Mouse (Mus musculus) ZHBTc4 (cell line): ENCODE measurements around the gene Enpep.

Experiments
- DNase-seq: peaks from one replicate; pipeline ENCODE4 v3.0.0-alpha.2; 2011; ENCODE audit warnings: low read depth, low spot score

The Enpep gene

DNA sequence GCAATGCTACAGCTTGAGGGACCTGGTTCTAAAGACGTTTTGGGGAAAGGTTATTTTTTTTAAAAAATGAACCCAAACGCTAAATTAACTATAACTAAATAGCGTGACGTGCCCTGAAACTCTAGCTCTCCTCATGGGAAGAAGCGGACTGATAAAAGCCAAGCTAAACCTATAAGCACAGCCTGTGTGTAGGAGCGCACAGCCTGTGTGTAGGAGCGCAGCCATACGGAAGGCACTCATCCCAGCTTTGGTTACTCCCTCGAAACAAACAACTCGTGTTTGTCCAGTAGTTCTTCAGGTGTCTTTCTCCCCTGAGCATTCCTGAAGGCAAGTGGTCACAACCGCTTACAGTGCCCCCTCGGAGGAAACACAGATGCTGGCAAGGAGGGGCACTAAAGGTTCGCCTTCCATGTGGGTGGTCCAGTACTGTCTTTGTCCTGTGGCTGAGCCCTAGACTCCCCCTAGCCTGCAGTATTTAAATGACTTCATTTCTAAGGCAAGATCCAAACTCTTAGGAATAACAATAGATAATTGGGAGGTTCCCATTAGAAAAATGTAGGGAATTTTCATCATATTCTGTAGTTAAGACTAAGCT lies 93.8 kb downstream of the Enpep start:
- peak; percentile 39 for DNase-seq

DNA sequence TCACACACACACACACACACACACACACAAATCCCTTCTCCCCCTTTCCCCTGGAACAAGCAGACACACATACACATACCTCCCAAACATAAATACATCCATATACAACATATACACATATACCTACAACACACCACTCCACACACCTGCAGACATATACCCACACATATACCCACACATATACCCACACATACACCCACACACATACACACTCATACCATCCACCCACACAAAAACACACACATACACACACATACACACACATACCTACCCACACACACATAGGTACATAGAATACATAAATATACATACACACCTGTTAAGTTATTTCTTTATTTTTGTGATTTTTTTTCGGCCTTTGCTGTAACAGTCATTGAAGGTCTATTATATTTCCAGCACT lies 94.5 kb downstream of the Enpep start:
- DNase-seq: no peak

- no peak for DNase-seq
These were observed 105.2 kb downstream of the Enpep start for GRCm38 (mm10) chr3:129227331-129227730.

GRCm38 (mm10) chr3:129226681-129227080 lies 105.8 kb downstream of the Enpep start:
- DNase-seq: no peak

DNA sequence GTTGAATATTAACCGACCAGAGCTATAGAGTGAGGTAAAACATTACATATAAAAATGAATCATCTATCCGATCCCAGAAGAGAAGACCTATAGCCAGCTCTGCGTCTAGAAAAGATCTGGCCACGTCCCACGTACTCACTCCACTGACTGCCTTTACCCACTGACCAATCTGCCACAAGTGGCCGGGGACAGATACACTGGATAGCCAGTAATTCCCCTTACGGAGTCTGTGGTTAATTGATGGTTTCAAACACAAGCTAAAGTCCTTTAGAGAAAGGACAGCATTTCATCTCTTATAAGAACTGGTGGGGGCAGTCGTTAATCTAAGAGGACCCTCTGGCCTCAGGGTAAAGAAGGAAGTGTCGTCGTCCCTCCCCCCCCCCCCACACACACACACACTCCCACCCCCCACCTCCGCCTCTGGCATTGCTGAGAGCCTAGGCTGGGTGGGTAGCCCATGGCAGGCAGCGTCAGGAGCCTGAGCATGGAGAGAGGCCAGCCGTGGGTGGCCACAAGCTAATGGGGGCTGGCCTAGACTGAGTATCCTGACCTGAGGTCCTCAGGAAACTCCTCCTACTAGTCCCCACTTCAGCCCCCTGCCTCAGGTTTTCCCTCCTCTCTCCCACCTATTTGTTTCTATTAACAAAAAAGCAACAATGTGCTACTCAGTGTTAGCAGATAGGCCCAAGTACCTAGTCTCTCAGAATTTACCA lies 106.8 kb downstream of the Enpep start:
- DNase-seq: no peak

- DNase-seq: no peak
These were observed 107.5 kb downstream of the Enpep start for GRCm38 (mm10) chr3:129224806-129225576.

DNA sequence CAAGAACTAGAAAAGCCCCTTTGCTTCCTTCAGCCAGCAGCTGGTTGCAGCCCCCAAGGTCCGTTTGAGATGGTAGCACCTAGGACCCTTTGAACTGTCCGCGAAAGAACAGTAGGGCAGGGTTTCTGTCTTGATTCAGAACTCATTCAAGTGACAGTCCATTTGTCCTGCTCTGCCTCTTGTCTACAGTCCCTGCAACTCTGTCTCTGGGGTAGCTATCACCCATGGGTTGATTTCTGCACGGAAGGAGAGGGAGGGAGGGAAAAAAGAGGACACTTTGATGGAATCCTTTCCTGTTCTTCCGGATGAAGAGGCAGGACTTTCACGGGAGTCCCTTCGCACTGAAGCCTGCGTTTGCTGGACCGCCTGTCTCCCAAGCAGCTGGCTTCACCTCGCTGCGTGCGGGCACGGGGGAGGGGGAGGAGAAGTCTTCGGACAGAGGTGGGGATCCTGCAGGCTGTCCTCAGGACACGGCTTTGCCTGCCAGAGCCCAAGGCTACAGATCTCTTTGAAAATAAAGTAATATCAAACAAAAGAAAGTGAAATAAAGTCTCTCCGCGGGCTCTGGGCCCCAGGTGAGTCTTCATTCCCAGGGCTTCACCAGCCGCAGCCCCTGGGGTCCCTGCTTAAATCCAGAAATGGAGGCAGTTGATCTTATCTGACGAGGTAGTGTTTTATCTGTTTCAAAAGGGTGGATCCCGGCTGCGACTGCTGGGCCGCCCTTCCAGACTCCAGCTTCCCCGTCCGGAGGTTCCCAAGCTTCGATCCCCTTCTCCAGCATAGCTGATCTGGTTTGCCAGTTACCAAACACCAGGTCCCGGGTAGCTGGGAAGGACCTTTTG lies 108.3 kb downstream of the Enpep start:
- peak; percentile 40 for DNase-seq

- DNase-seq: no peak
These were observed 109.1 kb downstream of the Enpep start for GRCm38 (mm10) chr3:129223401-129223800.

DNA sequence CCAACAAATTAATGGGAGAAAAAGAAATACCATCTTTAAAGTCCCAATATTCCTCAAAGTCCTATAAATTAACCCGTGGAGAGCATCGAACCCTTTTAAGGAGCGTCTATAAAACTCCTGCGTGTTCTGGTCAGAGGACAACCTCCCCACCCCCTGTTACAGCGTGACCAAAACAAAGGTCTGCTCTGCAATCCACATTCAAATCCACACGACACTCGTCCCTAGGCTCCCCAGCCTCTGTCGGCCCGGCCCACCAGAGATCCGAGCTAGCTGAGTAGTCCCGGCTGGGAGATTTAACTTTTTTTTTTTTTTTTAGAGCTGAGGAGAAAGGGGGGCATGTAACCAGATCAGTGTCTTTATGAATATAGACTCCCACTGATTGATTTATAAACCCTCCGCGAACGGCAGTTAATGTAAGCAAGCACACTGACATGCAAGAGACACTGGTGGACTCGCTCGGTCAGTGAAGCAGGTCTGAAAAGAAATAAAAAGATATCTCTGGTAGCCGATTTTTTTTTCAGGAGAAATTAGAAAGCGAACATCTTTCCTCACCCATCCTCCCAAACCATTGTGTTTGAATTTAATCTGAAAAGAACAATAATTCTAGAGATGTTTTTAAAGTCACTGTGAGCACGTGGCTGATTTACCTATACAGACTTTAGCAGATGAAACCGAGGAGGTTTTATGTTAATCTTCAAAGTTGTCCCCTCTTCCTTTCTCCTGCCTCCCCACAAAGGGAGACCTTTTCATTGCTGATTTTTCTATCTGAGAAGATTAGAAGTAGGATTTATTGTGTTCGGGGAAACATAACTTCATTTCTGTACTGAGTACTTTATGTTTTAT lies 109.9 kb downstream of the Enpep start:
- no peak for DNase-seq

DNA sequence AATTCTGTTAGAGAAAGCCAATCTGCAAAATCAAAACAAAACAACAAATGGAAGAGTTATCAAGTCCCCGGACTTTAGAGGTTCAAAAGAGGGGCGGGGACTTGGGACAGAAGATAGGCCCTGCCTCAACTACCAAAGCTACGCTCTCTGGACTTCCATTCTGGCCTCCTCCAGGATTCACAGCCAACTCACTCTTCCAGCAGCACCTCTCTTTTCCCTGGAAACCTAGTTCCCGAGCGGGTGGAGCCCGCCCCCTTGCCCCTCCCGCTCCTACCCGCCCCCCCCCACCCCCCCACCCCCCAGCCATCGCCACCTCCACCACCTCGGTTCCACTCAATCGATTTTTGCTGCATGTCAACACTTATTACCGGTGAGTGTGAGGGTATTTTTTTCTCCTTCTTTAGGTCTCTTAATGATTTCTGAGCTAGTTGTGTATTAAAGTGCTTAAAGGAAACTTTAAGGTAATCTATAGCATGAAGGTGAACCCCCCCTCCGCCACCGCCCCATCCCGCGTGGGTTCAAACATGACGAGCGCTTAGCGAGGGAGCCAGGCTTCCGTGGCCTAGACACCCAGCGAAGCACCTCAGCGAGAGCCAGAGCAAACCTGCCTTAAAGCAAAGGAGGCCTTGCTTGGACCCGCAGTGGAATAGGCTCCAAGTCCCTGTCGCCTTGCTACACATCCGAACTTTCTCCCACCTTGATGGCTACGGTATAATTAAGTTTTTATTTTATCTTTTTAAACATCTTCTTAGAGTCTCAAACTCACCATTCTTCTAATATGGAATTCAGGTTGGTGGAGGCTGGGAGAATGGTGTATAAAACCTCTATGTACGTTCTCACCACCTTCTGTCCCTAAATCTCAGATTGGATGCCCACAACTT lies 110.9 kb downstream of the Enpep start:
- DNase-seq: no peak

DNA sequence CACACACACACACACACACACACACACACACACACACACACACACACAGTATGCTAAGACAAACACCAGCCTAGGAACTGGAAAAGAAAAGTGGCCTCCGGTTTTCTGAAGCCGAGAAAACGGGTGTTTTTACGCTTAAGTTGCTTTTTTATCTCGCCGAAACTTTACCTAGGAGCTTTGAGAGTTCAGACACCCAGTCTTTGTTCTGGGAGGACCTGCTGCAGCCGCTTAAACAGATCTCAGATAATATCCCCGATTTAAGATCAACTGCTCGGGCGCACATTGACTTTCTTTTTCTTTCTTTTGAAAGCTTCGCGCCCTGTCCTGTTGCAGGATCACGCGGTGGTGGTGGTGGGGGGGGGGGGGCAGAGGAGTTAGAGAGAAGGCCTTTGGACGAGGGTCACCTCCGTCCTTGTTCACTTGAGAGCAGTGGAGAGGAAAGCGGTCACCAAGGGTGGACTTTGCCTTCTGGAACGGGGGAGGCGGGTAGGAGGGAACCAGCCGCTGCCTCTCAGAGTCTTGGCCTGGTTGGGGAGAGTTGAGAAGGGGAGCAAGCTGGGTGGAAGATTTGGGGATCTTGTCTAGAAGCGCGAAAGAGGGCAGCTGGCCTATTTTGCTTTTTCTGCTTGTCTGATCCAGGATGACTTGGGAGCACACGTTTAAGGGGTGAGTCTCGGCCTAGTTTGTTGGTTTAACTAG lies 111.7 kb downstream of the Enpep start:
- no peak for DNase-seq

DNA sequence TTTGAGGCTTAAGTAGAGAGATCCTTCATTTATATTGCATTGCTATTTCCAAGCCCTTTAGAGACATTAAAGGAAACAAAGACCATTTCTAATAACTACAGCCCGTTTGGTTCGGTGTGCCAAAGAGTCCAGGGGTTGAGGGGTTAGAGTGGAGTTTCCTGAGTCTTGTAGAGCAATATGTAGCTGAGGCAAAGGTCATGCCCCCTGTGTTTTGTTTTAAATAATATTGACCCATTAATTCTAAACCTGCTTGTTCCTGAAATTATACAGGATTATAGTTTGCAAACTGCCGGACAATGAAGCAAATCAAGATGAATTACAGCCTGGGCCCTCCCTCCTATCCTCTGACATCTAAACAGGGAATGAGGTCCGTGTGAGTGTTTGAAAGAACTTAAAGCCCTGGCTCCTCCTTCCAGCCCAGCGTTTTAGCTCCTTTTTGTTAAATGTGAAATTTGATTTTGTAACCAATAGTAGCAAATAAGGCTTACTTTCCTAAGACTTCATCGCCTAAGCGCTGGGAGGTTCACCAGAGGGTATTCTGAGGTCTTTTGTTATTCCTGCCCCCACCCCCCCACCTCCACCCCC lies 112.3 kb downstream of the Enpep start:
- no peak for DNase-seq
